Mouse (Mus musculus): ENCODE measurements at regions not wholly inside any gene's neighbourhood (a gene's known extent, or its start where the extent isn't known, plus 50 kb on each side); places are given as distances from the start of the nearest gene placed in this dataset.

GRCm38 (mm10) chr5:111844528-111844927, 110.8 kb downstream of the Gm26897 start:
- ATAC-seq (ENCODE audit: low FRiP score) (peak; percentile 49; the same call in 1 of the 2 replicates), DNase-seq (ENCODE audit: low spot score, missing footprints) (no peak)
- Histone ChIP-seq H3K27me3 (ENCODE audit: control insufficient read depth, insufficient read depth, low read length) (no peaks in the 10 kb centered on the region), H3K9me3 (ENCODE audit: control insufficient read depth, low read length) (no peaks in the 10 kb centered on the region), H3K4me1 (ENCODE audit: control insufficient read depth, insufficient read depth, low read length) (peaks cover 13% of the 10 kb centered on the region), H3K4me3 (ENCODE audit: low read depth, low read length) (no peak overlapping the region), H3K36me3 (ENCODE audit: control insufficient read depth, insufficient read depth, low read length) (no peaks in the 10 kb centered on the region), H3K4me2 (no peak overlapping the region), H3K27ac (ENCODE audit: low read depth, low read length) (peak overlapping the region; percentile 25; the same call in 1 of the 2 replicates), H3K9ac (ENCODE audit: low read length) (peak overlapping the region; percentile 10; the same call in 1 of the 2 replicates)
- WGBS: 40% methylated on average over 3 of the region's 3 CpGs

- WGBS: 87% methylated on average over 9 of the region's 10 CpGs
- Histone ChIP-seq H3K9ac (ENCODE audit: low read length) (no peak overlapping the region), H3K4me3 (ENCODE audit: low read depth, low read length) (no peak overlapping the region), H3K36me3 (ENCODE audit: control insufficient read depth, insufficient read depth, low read length) (no peaks in the 10 kb centered on the region), H3K9me3 (ENCODE audit: control insufficient read depth, low read length) (no peaks in the 10 kb centered on the region), H3K4me2 (no peak overlapping the region), H3K27ac (ENCODE audit: low read depth, low read length) (no peak overlapping the region), H3K27me3 (ENCODE audit: control insufficient read depth, insufficient read depth, low read length) (no peaks in the 10 kb centered on the region; the same call in 1 of the 2 replicates), H3K4me1 (ENCODE audit: control insufficient read depth, insufficient read depth, low read length) (peaks cover 14% of the 10 kb centered on the region)
- DNase-seq (ENCODE audit: low spot score, missing footprints) (no peak), ATAC-seq (ENCODE audit: low FRiP score) (no peak)
Measured at GRCm38 (mm10) chr5:111848917-111849316, 115.2 kb downstream of the Gm26897 start.

GRCm38 (mm10) chr5:111852682-111853081, 119.0 kb downstream of the Gm26897 start:
- Histone ChIP-seq H3K4me2 (no peak overlapping the region), H3K36me3 (ENCODE audit: control insufficient read depth, insufficient read depth, low read length) (no peaks in the 10 kb centered on the region), H3K27me3 (ENCODE audit: control insufficient read depth, insufficient read depth, low read length) (no peaks in the 10 kb centered on the region; the same call in 1 of the 2 replicates), H3K4me1 (ENCODE audit: control insufficient read depth, insufficient read depth, low read length) (peaks cover 18% of the 10 kb centered on the region), H3K9ac (ENCODE audit: low read length) (no peak overlapping the region), H3K27ac (ENCODE audit: low read depth, low read length) (no peak overlapping the region), H3K9me3 (ENCODE audit: control insufficient read depth, low read length) (no peaks in the 10 kb centered on the region), H3K4me3 (ENCODE audit: low read depth, low read length) (no peak overlapping the region)
- DNase-seq (ENCODE audit: low spot score, missing footprints) (no peak), ATAC-seq (ENCODE audit: low FRiP score) (no peak)
- 45% methylated on average over 6 of the region's 6 CpGs for WGBS

- 88% methylated on average over 2 of the region's 2 CpGs for WGBS
- ATAC-seq (ENCODE audit: low FRiP score): no peak
Measured at GRCm38 (mm10) chr5:111855366-111855765, 121.6 kb downstream of the Gm26897 start.

GRCm38 (mm10) chr5:111857200-111857599, 123.5 kb downstream of the Gm26897 start:
- Histone ChIP-seq H3K27ac (ENCODE audit: low read depth, low read length) (no peak overlapping the region), H3K9ac (ENCODE audit: low read length) (no peak overlapping the region)
- 0 out of 2 replicates have a peak, but pooled peaks have one; percentile 7 for ATAC-seq (ENCODE audit: low FRiP score)

More at GRCm38 (mm10) chr5:111855366-111855765, 121.6 kb downstream of the Gm26897 start:
- no peak overlapping the region for H3K4me2 ChIP-seq
- peaks cover 18% of the 10 kb centered on the region for H3K4me1 ChIP-seq (ENCODE audit: control insufficient read depth, insufficient read depth, low read length)
- no peak overlapping the region for H3K4me3 ChIP-seq (ENCODE audit: low read depth, low read length)
- H3K27me3 ChIP-seq (ENCODE audit: control insufficient read depth, insufficient read depth, low read length): no peaks in the 10 kb centered on the region; the same call in 1 of the 2 replicates
- no peak overlapping the region for H3K27ac ChIP-seq (ENCODE audit: low read depth, low read length)
- no peaks in the 10 kb centered on the region for H3K36me3 ChIP-seq (ENCODE audit: control insufficient read depth, insufficient read depth, low read length)
- no peaks in the 10 kb centered on the region for H3K9me3 ChIP-seq (ENCODE audit: control insufficient read depth, low read length)
- no peak for DNase-seq (ENCODE audit: low spot score, missing footprints)
- H3K9ac ChIP-seq (ENCODE audit: low read length): no peak overlapping the region

GRCm38 (mm10) chr5:111860436-111860835, 126.7 kb downstream of the Gm26897 start:
- no peaks in the 10 kb centered on the region for H3K27me3 ChIP-seq (ENCODE audit: control insufficient read depth, insufficient read depth, low read length)
- H3K9ac ChIP-seq (ENCODE audit: low read length): no peak overlapping the region
- DNase-seq (ENCODE audit: low spot score, missing footprints) (no peak), ATAC-seq (ENCODE audit: low FRiP score) (no peak)
- H3K4me2 ChIP-seq: no peak overlapping the region
- WGBS: 100% methylated on average over 1 of the region's 1 CpGs
- peaks cover 10% of the 10 kb centered on the region for H3K4me1 ChIP-seq (ENCODE audit: control insufficient read depth, insufficient read depth, low read length)
- H3K36me3 ChIP-seq (ENCODE audit: control insufficient read depth, insufficient read depth, low read length): no peaks in the 10 kb centered on the region
- no peaks in the 10 kb centered on the region for H3K9me3 ChIP-seq (ENCODE audit: control insufficient read depth, low read length)
- no peak overlapping the region for H3K4me3 ChIP-seq (ENCODE audit: low read depth, low read length)
- no peak overlapping the region for H3K27ac ChIP-seq (ENCODE audit: low read depth, low read length)

More at GRCm38 (mm10) chr5:111857200-111857599, 123.5 kb downstream of the Gm26897 start:
- H3K27me3 ChIP-seq (ENCODE audit: control insufficient read depth, insufficient read depth, low read length): no peaks in the 10 kb centered on the region; the same call in 1 of the 2 replicates
- no peak for DNase-seq (ENCODE audit: low spot score, missing footprints)
- no peaks in the 10 kb centered on the region for H3K36me3 ChIP-seq (ENCODE audit: control insufficient read depth, insufficient read depth, low read length)
- peaks cover 18% of the 10 kb centered on the region for H3K4me1 ChIP-seq (ENCODE audit: control insufficient read depth, insufficient read depth, low read length)
- H3K9me3 ChIP-seq (ENCODE audit: control insufficient read depth, low read length): no peaks in the 10 kb centered on the region
- H3K4me2 ChIP-seq: no peak overlapping the region
- 52% methylated on average over 7 of the region's 7 CpGs for WGBS
- no peak overlapping the region for H3K4me3 ChIP-seq (ENCODE audit: low read depth, low read length)

GRCm38 (mm10) chr5:111862331-111862730, 128.6 kb downstream of the Gm26897 start:
- Histone ChIP-seq H3K9ac (ENCODE audit: low read length) (no peak overlapping the region), H3K4me1 (ENCODE audit: control insufficient read depth, insufficient read depth, low read length) (peaks cover 3% of the 10 kb centered on the region), H3K4me2 (no peak overlapping the region), H3K27ac (ENCODE audit: low read depth, low read length) (no peak overlapping the region), H3K9me3 (ENCODE audit: control insufficient read depth, low read length) (no peaks in the 10 kb centered on the region), H3K27me3 (ENCODE audit: control insufficient read depth, insufficient read depth, low read length) (no peaks in the 10 kb centered on the region), H3K36me3 (ENCODE audit: control insufficient read depth, insufficient read depth, low read length) (no peaks in the 10 kb centered on the region), H3K4me3 (ENCODE audit: low read depth, low read length) (no peak overlapping the region)
- WGBS: 96% methylated on average over 4 of the region's 4 CpGs
- DNase-seq (ENCODE audit: low spot score, missing footprints) (no peak), ATAC-seq (ENCODE audit: low FRiP score) (no peak)

- H3K4me1 ChIP-seq (ENCODE audit: control insufficient read depth, insufficient read depth, low read length): no peaks in the 10 kb centered on the region
- H3K36me3 ChIP-seq (ENCODE audit: control insufficient read depth, insufficient read depth, low read length): no peaks in the 10 kb centered on the region
- DNase-seq (ENCODE audit: low spot score, missing footprints) (no peak), ATAC-seq (ENCODE audit: low FRiP score) (no peak)
- no peak overlapping the region for H3K4me3 ChIP-seq (ENCODE audit: low read depth, low read length)
- no peak overlapping the region for H3K27ac ChIP-seq (ENCODE audit: low read depth, low read length)
- H3K9ac ChIP-seq (ENCODE audit: low read length): no peak overlapping the region
- no peak overlapping the region for H3K4me2 ChIP-seq
- H3K27me3 ChIP-seq (ENCODE audit: control insufficient read depth, insufficient read depth, low read length): no peaks in the 10 kb centered on the region
- H3K9me3 ChIP-seq (ENCODE audit: control insufficient read depth, low read length): no peaks in the 10 kb centered on the region
- WGBS: 79% methylated on average over 7 of the region's 7 CpGs
Measured at GRCm38 (mm10) chr5:111863922-111864321, 130.2 kb downstream of the Gm26897 start.

GRCm38 (mm10) chr5:111864606-111865005, 130.9 kb downstream of the Gm26897 start:
- DNase-seq (ENCODE audit: low spot score, missing footprints) (no peak), ATAC-seq (ENCODE audit: low FRiP score) (no peak)
- 90% methylated on average over 13 of the region's 13 CpGs for WGBS
- H3K4me3 ChIP-seq (ENCODE audit: low read depth, low read length): no peak overlapping the region
- H3K9me3 ChIP-seq (ENCODE audit: control insufficient read depth, low read length): no peaks in the 10 kb centered on the region
- H3K9ac ChIP-seq (ENCODE audit: low read length): no peak overlapping the region
- no peaks in the 10 kb centered on the region for H3K27me3 ChIP-seq (ENCODE audit: control insufficient read depth, insufficient read depth, low read length)
- H3K27ac ChIP-seq (ENCODE audit: low read depth, low read length): no peak overlapping the region
- no peaks in the 10 kb centered on the region for H3K36me3 ChIP-seq (ENCODE audit: control insufficient read depth, insufficient read depth, low read length)
- no peaks in the 10 kb centered on the region for H3K4me1 ChIP-seq (ENCODE audit: control insufficient read depth, insufficient read depth, low read length)
- no peak overlapping the region for H3K4me2 ChIP-seq
